Comparison of ENCODE assay signal across 8 mouse cellular contexts in the genomic region with DNA sequence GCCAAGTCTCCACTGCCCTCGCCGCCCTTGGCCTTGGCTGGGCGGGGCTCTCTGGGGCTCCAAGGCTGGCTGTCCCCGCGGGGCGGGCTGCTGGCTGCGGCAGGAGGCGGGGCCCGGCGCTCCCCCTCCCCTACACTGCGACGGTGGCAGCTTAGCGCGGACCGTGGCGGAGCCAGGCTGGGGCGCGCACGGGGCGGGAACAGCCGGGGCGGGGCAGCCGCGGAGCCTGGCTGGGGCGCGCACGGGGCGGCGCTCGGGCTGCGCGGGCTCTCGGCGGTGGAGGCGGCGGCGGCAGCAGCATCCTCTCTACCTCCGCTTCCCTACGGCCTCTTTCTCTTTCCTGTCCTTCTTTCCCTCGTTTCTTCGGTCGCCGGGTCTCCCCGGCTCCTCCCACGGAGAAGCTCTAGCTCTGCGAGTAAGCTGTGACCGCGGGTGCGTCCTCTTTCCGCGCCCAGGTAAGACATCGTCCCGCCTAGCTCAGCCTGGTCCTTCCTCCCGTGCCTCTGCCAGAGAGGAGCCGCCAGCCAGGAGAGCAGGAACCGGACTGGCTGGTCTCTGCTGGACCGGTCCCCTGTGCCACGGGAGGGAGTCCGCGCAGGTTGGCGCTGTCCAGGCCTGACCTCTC. TPM values are rescaled to one million over a fixed set of nuclear protein-coding genes. Genes with fewer than 3 reads are reported as not detected.
DNase-seq lines count a peak whose midpoint lies in the region; ATAC-seq and TF ChIP-seq lines count a peak whose summit lies in the region.

Gene Map2 (plus strand): TSS at position 233 of the 625 bp plus-strand sequence.

- peak within 1 kb of the TSS; percentile 97 for H3K9ac ChIP-seq in hindbrain, embryonic 15.5 days

- no peaks in the 10 kb centered on the region for H3K9me3 ChIP-seq in hindbrain, embryonic 15.5 days

- peak; percentile 16 for DNase-seq in adipocyte (ENCODE audit: low spot score)
- peak; percentile 84 to 91 for DNase-seq in cerebellum, postnatal 36 days
- peak; percentile 91 for DNase-seq in gastrocnemius, adult 2 months
- peak; percentile 72 for DNase-seq in left cerebral cortex, adult 11 months (ENCODE audit: low spot score)
- peak; percentile 83 for DNase-seq in lung, postnatal 14 days
- DNase-seq in retina, postnatal 1 day, result peak; percentile 93
- peak; percentile 59 to 75 for DNase-seq in urinary bladder, postnatal 36 days (ENCODE audit: low spot score in 2 of 2)

- peak within 1 kb of the TSS; percentile 77 for H3K4me3 ChIP-seq in gastrocnemius, adult 2 months
- H3K4me3 ChIP-seq in hindbrain, embryonic 15.5 days, result peak within 1 kb of the TSS; percentile 96

- WGBS in hindbrain, embryonic 15.5 days, result under 1% methylated on average over 50 of the region's 61 CpGs

- no peak for TF ChIP-seq CTCF in gastrocnemius, adult 2 months (IDR thresholded peaks at IDR 0.05)

- H3K27ac ChIP-seq in gastrocnemius, adult 2 months, result peak within 1 kb of the TSS; percentile 68
- peak within 1 kb of the TSS; percentile 80 for H3K27ac ChIP-seq in hindbrain, embryonic 15.5 days (replicated peaks)

- peaks cover 19% of the 10 kb centered on the region for H3K4me1 ChIP-seq in hindbrain, embryonic 15.5 days (replicated peaks)

- peak; percentile 96 for ATAC-seq in hindbrain, embryonic 15.5 days (ENCODE audit: low FRiP score, low read depth)

- H3K4me2 ChIP-seq in hindbrain, embryonic 15.5 days, result peak within 1 kb of the TSS; percentile 63

- 0 out of 2 replicates have a peak, but pooled peaks cover 6% of the 10 kb centered on the region for H3K36me3 ChIP-seq in hindbrain, embryonic 15.5 days

- intact Hi-C loops in gastrocnemius, adult 2 months (cut with DNase I), result no loop called here

- H3K27me3 ChIP-seq in hindbrain, embryonic 15.5 days, result no peaks in the 10 kb centered on the region

RNA-seq across cellular contexts. Expression of gene Map2, which starts in this region (rescaled TPM):
- total RNA-seq in gastrocnemius, adult 2 months (2021), result 1 to 10 TPM; 2.2 to 4.4 TPM
- polyA plus RNA-seq in hindbrain, embryonic 15.5 days (2015; fragmentation: Nextera tagmentation; extraction: Ambion mirVana), result 362 and 369 TPM in 2 replicates

Comparison
In these comparisons a context has a peak if more than half of its experiments do, and no peak if none do; other contexts are left out.
1. Peak in every context shown above with its lines: DNase-seq, ATAC-seq, H3K4me3 ChIP-seq and H3K27ac ChIP-seq.
2. DNase-seq: peak in every context shown above with its lines; median percentile 93 in retina, postnatal 1 day; 91 in gastrocnemius, adult 2 months; 88 in cerebellum, postnatal 36 days; 83 in lung, postnatal 14 days; 72 in left cerebral cortex, adult 11 months; 67 in urinary bladder, postnatal 36 days; 16 in adipocyte.